Mouse (Mus musculus): Measurements from ENCODE around the gene Rrp1.
A peak's percentile ranks its signal among the peaks of the same experiment; 100 is the strongest.
"Not testable (repeated sequence)": the region's sequence is repeated elsewhere in the genome, so short reads cannot be mapped to it uniquely, and the experiment has no call there.

The Rrp1 gene

DNA sequence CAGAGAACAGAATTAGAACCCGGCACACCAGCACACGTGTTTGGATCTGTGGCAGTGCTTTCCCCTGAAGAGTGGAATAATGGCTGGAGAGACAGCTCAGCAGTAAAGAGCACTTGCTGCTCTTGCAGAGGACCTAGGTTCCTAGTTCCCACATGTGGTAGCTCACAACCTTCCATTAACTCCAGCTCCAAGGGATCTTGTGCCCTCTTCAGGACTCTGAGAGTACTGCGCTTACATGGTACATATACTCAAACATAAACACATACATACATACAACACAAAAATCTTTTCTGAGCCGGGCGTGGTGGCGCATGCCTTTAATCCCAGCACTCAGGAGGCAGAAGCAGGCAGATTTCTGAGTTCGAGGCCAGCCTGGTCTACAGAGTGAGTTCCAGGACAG lies 34.3 kb downstream of the Rrp1 start:
- no peak for DNase-seq

DNA sequence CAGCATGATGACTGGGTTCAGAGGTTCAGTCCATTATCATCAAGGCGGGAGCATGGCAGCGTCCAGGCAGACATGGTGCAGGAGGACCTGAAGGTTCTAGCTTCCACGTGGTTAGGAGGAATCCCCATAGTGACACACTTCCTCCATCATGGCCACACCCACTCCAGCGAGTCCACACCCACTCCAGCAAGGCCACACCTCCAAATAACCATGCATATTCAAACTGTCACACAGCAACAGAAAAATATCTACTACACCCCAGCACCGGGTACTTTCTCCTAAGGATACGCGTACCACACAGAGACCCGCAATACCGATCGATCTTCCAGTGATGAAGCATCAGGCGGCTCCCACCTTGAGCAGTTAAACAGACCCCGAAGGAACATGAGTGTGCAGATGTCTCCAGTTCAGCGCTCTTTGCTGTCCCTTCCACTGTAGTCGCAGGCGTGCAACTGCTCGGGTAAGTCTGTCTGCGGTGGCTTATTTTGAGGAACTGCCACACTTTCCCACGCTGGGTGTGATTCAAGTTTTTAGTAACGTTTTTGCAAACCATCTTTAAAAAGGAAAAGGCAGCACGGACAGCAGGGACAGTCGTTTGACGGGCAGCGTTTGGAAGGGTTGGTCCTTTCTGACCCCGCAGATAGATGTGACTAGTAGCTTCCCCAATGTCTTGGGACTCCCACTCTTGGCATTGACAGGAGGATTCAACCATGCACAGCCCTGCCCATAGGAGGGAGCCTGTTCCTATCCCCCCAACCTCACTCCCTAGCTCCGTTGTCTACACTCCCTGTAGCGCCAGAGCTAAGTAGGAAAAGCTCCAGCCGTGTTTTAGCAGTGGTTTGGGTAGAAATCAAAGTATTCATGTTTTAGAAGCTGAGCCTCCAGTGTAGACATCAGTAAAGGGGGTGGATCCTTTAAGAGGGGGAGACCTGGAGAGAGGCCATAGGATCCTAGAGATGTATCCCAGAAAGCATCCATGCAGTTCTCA lies 39.9 kb downstream of the Rrp1 start:
- peak in 1 of 2 experiments; percentile 25 for DNase-seq

DNA sequence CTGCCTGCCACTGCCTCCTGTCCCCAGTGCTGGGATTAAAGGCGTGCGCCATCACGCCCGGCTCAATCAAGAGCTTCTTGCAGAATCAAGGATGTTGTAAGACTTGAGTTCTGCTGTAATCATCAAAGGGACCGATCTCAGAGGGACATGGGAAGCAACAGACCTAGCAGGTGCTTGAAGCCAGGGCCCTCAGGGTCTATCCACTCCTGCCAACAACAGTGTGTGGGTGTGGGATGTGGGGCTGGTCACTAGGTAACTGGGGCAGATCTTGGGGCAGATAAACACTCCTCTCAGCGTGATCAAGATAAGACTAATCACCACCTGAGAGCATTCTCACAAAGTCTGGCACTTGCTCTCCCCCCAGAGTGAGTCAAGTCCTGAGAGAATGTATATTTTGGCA lies 41.1 kb downstream of the Rrp1 start:
- peak; percentile 37 to 85 for DNase-seq

DNA sequence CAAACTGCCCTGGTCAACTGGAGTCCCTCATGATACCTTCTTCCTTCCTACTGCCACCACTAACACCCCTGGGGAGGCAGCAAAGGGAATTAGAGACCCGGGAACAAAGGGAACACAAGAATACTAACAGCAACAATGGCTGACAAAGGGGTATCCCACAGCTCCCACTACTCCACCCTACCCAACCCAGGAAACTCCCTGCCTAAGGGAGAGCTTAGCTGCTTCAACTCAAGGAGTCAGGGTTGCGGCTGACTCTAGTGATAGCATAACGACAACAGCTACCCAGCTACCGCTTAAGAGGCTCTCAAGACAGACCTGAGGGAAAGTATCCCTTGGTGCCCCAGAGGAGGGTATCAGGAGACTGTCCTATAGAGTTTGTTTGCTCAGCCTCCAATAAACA lies 45.3 kb downstream of the Rrp1 start:
- no peak for DNase-seq

DNA sequence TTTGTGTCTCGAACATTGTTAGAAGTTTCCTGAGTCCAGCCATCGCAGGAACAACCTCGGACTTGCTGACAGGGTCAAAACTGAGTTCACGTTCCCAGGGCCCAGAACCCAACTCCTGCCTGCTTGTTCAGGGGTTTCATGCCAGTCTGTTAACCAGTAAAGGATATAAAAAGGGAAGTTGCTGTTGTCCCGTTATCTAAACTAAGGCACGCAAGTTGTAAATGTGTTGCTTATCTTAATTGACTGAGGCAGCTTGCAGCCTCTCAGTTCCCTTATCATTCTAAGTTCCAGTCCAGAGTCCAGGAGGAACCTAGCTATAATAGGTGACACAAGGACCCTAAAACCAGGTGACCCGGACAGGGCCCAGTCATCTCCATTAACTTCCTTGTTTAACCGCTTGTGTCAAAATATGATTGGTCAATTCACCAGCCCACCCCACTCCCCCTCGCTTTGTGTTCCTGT lies 46.0 kb downstream of the Rrp1 start:
- DNase-seq: no peak

DNA sequence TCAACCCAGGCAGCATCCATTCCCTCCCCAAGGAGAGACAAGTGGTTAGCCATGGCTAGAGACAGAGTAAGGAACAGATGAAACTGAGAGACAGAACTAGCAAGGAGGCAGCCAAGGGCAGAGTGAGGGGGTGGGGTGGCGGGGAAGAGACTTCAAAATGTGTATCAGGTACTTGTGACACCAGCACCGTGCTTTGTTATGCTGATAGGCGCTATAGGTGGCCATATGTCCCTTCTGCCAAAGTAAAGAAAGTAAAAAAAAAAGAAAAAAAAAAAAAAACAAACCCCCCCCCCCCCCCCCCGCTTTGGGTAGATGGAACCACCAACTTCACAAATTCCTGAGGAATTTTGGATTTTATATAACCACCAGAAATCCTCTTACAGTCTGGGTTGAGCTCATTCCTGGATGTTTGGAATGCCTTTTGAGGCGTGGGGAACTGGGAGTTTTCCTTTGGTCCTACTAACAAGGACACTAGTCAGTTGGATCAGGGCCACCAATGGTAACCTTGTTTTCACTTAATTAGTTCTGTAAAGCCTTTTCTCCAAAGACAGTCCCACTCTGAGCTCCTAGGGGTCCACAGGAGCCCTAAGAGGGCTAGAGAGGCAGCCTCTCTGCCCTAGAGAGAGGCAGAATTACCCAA lies 46.5 kb downstream of the Rrp1 start:
- no peak for DNase-seq

DNA sequence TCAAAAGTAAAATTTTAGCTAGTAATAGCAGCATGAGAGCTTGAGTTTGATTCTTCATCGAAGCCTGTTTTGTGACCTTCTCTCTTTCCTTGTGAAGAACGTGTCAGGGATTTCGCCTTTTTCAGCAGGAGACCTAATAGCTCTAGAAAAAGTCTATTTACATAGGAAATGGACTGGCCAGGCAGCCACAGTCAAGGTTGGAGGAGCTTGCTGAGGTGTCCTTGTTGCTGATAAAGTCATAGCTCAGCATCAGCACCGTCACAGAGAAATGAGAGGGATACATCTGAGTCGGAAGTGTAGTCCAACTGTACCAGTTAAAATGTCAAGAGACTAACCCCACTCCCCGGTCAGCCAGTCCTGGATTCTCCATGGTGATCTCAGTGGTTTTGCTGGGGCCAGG lies 47.3 kb downstream of the Rrp1 start:
- DNase-seq: no peak

DNA sequence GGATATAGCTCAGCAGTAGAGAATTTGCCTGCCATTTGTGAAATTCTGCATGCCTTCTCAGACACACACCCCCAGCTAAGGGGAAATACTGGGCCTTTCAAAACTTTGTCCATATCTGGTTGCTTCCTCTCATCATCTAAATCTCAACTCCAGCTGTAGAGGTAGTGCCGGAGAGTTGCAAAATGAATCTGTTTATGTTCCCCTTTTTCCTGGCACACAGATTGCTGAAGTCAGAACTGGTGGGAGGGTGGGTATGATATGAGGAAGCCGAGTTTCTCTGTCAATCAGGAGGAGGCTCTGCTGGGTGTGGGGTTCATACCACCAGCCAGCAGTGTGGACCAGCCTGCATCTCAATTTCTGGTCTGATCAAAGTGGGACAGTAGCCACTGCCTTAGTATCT lies 48.7 kb downstream of the Rrp1 start:
- peak in 1 of 2 experiments; percentile 18 for DNase-seq

DNA sequence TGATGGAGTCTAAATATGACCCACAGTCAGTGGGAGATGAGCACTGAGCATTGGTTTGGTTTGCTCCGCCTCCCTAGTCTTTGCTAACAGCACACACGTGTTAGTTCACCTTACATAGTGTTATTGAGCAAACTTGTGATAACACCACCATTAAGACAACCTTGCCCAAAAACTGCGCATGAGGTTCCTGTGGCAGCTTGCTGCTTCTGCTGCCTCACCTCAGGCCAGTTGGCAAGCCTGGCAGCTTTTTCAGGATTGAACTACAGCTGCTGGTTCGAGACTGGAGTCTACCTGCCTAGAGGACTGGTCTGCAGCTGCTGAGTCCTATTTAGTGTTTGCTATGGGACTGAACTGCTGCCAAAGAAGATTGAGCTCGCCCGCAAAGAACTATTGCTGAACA lies 49.5 kb downstream of the Rrp1 start:
- no peak for DNase-seq

DNA sequence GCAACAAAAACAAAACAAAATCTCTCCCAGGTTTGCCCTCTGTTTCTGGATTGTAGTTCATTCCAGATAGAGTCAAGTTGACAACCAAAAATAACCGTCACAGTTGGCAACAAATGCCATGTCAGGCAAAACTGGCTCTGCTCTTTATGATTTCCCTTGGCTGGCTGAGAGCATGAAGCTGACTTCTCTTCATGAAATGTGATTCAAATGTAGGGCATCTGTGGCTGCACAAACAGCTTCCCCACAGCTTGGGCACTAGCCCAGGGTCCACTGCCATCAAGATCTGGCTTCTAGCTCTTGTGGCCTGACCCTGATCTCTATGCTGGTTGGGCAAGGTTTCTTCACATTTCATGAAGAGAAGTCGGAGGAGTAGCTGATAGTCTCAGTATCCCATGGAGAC lies 50.9 kb downstream of the Rrp1 start:
- no peak for DNase-seq

DNA sequence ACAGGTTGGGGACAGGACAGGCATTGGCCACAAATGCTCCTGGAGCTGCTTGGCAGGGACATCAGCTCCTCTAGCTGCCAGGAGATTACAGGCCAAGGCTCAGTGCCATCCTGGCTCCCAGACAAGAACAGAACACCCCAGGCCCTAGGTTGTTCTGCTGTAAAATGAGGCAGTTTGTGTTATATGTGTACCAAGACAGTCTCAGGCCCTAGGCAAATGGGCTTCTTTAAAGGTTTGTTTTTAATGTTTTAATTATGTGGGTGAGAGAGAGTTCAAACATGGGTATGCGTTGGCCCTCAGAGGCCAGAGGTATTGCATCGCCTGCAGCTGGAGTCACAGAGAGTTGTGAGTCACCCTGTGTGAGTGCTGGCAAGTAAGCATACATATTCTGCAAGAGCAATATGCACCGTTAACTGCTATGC lies 52.5 kb downstream of the Rrp1 start:
- no peak for DNase-seq

DNA sequence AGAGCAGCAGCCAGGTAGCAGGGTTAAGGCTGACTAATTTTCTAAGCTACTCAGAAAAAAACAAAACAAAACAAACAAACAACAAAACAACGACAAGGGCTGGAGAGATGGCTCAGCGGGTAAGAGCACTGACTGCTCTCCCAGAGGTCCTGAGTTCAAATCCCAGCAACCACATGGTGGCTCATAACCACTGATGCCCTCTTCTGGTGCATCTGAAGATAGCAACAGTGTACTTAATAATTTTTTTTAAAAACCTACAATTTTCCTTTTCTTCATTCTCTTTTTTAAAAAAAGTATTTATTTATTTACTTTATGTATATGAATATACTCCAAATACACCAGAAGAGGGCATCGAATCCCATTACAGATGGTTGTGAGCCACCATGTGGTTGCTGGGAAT lies 53.8 kb downstream of the Rrp1 start:
- DNase-seq: not testable (repeated sequence)

DNA sequence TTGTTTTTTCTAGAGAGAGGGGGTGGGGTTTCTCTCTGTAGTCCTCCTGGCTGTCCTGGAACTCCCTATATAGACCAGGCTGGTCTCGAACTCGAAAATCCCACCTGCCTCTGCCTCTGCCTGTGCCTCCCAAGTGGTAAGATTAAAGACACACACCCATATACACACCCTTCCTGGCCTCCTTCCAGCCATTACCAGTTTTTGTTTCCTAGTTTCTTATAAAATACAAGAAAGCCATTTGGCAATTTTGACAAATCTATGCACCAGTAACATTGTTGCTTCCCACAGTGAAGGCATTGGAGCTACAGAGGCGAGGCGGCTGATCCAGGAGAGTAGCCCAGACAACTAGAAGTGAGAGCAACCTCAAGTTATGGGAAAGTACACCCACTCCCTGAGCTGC lies 54.6 kb downstream of the Rrp1 start:
- no peak for DNase-seq

DNA sequence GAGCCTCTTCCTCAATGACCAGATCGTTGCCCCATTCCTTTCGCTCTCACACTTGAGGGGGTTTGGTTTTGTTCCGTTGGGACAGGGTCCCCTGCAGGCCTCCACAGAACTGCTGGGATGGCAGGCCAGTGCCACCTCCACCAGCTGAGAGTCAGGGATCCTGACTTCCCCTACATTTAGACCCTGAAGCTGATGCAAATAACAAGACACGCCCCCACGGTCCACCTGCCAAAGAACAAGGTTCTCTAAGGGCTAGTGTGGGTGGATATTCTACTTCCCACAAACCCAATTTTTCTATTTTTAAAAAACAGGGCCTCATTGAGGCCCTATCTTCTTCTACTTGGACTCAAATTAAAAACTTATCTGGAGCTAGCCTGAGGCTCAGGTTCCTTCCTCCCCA lies 55.1 kb downstream of the Rrp1 start:
- no peak for DNase-seq

DNA sequence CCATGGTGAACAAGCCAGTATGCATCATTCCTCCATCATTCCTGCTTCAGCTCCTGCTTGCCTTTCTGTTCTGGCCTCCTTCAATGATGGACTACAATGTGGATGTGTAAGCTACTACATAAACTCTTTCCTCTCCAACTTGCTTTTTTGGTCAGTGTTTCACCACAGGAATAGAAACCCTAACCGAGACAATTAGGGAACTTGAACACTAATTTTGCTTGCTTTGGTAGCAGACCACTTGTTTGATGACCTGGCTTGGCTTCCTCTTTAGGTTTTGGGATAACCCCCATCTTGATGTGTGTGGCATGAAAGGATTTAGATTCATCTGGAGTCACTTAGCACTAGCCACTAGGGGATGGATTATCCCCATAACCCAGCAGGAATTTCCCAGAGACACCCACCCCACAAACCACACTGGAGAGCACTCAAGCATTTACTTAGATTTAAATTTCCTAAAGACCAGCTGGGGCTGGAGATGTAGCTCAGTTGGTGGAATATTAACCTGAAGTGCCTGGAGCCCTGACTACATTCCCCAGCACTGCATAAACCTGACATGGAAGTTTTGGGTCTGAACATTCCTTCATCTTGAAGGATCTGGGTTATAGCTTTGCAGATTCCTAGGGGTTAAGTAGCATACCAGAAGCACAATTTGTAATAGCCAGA lies 56.8 kb downstream of the Rrp1 start:
- no peak for DNase-seq

DNA sequence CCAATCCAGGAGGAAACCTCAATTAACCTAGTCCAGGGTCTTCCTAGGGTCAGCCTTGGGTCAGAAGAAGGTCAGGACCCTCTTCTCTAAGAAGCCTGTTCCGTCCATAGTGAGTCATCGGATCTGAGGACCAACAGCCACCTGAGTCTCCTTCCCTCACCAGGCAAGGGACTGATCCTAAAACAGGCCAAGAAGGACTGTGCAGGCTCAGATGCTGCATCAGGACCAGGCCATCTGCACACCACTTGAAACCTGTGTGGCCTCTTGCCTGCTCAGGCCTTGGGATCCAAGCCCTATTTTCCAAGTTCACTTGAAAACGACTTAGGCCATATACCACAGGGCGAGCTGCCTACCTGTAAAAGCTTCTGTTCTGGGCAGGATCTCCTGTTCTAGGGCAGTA lies 59.6 kb downstream of the Rrp1 start:
- DNase-seq: no peak

DNA sequence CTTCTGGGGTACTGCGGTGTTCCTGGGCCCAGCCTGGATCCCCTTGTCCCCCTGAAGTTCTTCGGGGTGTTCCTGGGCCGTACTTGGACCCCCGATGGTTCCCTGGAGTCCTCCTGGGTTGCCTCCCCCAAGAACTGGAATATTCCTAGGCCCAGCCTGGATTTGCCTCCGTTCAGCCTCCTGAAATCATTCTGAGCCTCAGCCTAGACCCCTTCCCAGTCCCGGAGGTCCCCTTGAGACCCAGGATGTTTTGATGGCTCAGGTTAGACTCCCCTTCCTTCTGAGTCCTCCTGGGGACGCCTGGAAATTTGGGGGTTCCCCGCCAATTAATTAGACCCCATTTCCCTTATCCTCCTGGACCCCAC lies 60.2 kb downstream of the Rrp1 start:
- DNase-seq: no peak

DNA sequence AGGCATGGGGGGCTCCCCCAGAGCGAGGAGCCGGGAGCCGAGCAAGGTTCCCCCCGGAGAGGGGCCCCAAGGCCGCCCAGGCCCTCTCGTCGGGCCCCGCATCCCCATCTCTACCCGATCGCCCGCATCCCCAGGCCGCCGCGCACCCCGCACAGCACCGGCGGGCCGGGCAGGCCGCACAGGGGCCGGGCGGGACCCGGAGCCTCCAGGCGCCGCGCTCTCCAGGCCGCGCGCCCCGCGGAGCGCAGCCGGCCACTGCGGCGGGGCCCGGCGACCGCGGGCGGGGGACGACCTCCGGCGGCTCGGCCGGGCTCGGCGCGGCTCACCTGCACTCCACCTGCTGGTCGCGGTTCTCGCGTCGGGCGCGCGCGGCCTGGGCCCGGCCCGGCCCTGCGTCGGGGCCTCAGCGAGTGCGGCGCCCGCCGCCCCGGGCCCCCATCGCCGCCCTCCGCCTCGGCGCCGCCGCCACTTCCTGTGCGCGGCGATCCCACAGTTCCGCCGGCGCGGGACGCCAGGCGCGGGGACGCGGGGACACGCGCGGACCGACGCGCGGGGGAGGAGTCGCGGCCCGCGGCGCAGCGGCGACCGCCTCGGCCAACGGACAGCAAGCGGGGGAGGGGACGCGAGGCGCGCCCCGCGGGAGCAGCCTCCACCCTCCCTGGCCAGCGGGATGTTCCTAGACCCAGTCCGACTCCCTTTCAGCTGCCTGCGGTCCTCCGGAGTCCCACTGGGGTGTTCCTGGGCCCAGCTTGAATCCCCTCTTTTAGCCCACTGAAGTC lies 60.8 kb downstream of the Rrp1 start, which contains the start of gene Agpat3:
TSS of gene Agpat3 (minus strand) at position 603 of the 779 bp plus-strand sequence.
- peak; percentile 74 to 83 for DNase-seq

DNA sequence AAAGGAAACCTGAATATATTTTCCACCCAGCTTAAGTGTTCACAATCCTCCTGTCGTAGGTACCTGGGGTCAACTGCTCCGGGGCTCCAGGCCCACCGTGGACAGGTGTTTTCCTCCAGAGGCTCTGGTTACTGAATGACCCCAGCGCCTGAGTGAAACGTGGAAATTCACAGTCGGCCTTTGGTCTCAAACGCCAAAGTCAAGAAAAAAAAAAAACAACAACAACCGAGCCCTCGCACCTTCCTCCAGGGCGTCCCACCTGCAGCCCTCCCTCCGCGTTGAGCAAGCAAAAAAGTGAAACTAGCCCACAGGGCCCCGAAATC lies 61.3 kb downstream of the Rrp1 start:
- DNase-seq: no peak

DNA sequence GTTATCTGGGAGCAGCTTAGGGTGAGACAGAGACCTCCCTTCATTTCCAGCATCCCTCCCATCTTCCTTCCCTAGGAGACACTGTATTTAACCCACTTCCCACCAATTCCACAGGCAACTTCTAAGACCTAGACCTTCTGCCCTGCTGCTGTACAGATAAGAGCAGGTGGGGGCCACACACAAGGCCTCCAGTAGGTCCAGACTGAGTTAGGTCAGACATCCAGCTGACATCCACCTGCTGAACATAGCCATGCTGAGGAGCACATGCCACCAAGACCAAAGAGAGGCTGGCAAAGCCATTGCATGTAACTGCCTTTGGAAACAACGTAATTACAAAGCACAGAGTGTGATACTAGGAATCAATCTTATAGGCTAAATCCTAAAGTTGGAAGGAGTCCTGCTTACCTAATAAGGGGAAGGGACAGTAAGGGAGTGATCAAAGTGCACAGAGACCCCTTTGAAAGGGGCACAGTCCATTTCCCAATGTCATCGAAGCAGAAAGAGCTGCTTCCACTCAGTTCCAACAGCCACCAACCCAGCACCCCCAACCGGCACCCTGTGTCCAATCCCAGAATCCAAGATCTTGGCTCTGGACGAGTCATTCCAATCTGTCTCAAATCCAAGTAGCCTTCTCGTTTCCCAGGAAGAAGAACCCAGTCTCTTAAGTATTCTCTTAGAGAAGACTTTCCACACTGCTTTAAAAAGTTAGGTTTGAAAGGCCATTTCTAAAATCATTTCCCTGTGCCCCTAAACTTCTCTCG lies 61.9 kb downstream of the Rrp1 start:
- no peak for DNase-seq

Data from lung, postnatal 4 days (tissue).